Mouse (Mus musculus): ENCODE results near the gene Nsmce4a.

- no peak; the same call in 1 of the 2 replicates for TF ChIP-seq CHD2 (IDR thresholded peaks at IDR 0.05; ENCODE audit: low read depth, low read length)
- no peak for TF ChIP-seq MAFK (IDR thresholded peaks at IDR 0.05; ENCODE audit: insufficient read depth, low read depth, low read length)
Observed at GRCm38 (mm10) chr7:130600546-130600945, 27.6 kb upstream of the Nsmce4a start.
